Mouse (Mus musculus) stomach, embryonic 14.5 days (tissue): Measurements from ENCODE around the gene Kcnab1. TPM values are rescaled to one million over a fixed set of nuclear protein-coding genes. Genes with fewer than 3 reads are reported as not detected.

Experiments used
- ATAC-seq: fragments of 200-750 bp; cut with Nextera tagmentation; 2 replicates; pipeline ENCODE4 v1.8.0; 2017; ENCODE audit warnings: low read depth, moderate TSS enrichment; ENCODE audit not compliant: insufficient number of reproducible peaks, insufficient read depth, low FRiP score
- H3K27ac ChIP-seq: fragments of 300-500 bp; sonication (generic); 2 replicates; pipeline ENCODE4 v1.5.1; 2014; ENCODE audit warnings: mild to moderate bottlenecking, low read length, moderate library complexity, mixed read lengths
- H3K27me3 ChIP-seq: fragments of 300-500 bp; sonication (generic); 2 replicates; pipeline ENCODE4 v1.6.1; 2014; ENCODE audit warnings: low read length, control low read depth, mixed read lengths; ENCODE audit not compliant: control insufficient read depth, insufficient read depth
- H3K36me3 ChIP-seq: fragments of 300-500 bp; sonication (generic); 2 replicates; pipeline ENCODE4 v1.6.1; 2014; ENCODE audit warnings: mild to moderate bottlenecking, control low read depth, low read length, moderate library complexity, mixed read lengths; ENCODE audit not compliant: control insufficient read depth, insufficient read depth
- H3K4me1 ChIP-seq: fragments of 300-500 bp; sonication (generic); 2 replicates; pipeline ENCODE4 v1.6.1; 2014; ENCODE audit warnings: low read length, control low read depth, mixed read lengths; ENCODE audit not compliant: control insufficient read depth, insufficient read depth
- H3K4me2 ChIP-seq: fragments of 300-500 bp; sonication (generic); replicated peaks from 2 replicates; pipeline ENCODE4 v1.6.1; 2014; ENCODE audit warnings: low read depth, low read length, control low read depth
- H3K4me3 ChIP-seq: fragments of 300-500 bp; sonication (generic); 2 replicates; pipeline ENCODE4 v1.5.1; 2014; ENCODE audit warnings: low read depth, low read length, control low read depth
- H3K9ac ChIP-seq: fragments of 300-500 bp; sonication (generic); replicated peaks from 2 replicates; pipeline ENCODE4 v1.6.1; 2014; ENCODE audit warnings: low read depth, mild to moderate bottlenecking, control low read depth, low read length, moderate library complexity, mixed read lengths
- H3K9me3 ChIP-seq: fragments of 300-500 bp; sonication (generic); 2 replicates; pipeline ENCODE4 v1.6.1; 2016; ENCODE audit warnings: low read depth, low read length, control low read depth; ENCODE audit not compliant: control insufficient read depth
- WGBS: fragments of 180-500 bp; shearing (Covaris S2); extraction: QIAGEN DNeasy Blood & Tissue Kit; methylation state at CpG from one replicate; pipeline ENCODE4 v1.1.7; 2014; 5-methylcytosine and 5-hydroxymethylcytosine counted together
- polyA plus RNA-seq: library from polyadenylated mRNA; unstranded; fragments of >200 nt; fragmentation: Nextera tagmentation; extraction: Ambion mirVana; gene quantifications from 2 replicates; pipeline ENCODE4 v1.2.1, GENCODE M21; 2014

Kcnab1 gene
- polyA plus RNA-seq, 1 experiment from 2014 or later, result 3.9 TPM

GRCm38 (mm10) chr3:65328814-65329213, 219.6 kb downstream of the Kcnab1 start:
- no peak overlapping the region for H3K9ac ChIP-seq
- H3K27ac ChIP-seq, result no peak overlapping the region
- 80% methylated on average over 4 of the region's 4 CpGs for WGBS
- H3K9me3 ChIP-seq, result no peaks in the 10 kb centered on the region
- no peak overlapping the region for H3K4me3 ChIP-seq
- no peaks in the 10 kb centered on the region for H3K4me1 ChIP-seq
- no peaks in the 10 kb centered on the region for H3K27me3 ChIP-seq
- H3K4me2 ChIP-seq, result no peak overlapping the region
- no peaks in the 10 kb centered on the region for H3K36me3 ChIP-seq
- no peak for ATAC-seq

GRCm38 (mm10) chr3:65337835-65338464, 228.8 kb downstream of the Kcnab1 start:
- H3K4me2 ChIP-seq, result no peak overlapping the region
- peak; percentile 49; the same call in 1 of the 2 replicates for ATAC-seq

GRCm38 (mm10) chr3:65340173-65340951, 231.2 kb downstream of the Kcnab1 start:
- WGBS, result 56% methylated on average over 5 of the region's 5 CpGs
- H3K4me2 ChIP-seq, result no peak overlapping the region
- no peaks in the 10 kb centered on the region for H3K4me1 ChIP-seq
- H3K4me3 ChIP-seq, result no peak overlapping the region
- H3K36me3 ChIP-seq, result no peaks in the 10 kb centered on the region
- no peak for ATAC-seq
- H3K9me3 ChIP-seq, result no peaks in the 10 kb centered on the region
- H3K27ac ChIP-seq, result no peak overlapping the region
- H3K27me3 ChIP-seq, result no peaks in the 10 kb centered on the region
- H3K9ac ChIP-seq, result no peak overlapping the region

More at GRCm38 (mm10) chr3:65337835-65338464, 228.8 kb downstream of the Kcnab1 start:
- Histone ChIP-seq H3K4me3 (no peak overlapping the region), H3K9me3 (no peaks in the 10 kb centered on the region), H3K27me3 (no peaks in the 10 kb centered on the region), H3K36me3 (no peaks in the 10 kb centered on the region), H3K4me1 (no peaks in the 10 kb centered on the region), H3K27ac (no peak overlapping the region), H3K9ac (no peak overlapping the region)
- WGBS, result 52% methylated on average over 10 of the region's 10 CpGs

- Histone ChIP-seq H3K9me3 (no peaks in the 10 kb centered on the region), H3K27me3 (no peaks in the 10 kb centered on the region), H3K4me2 (no peak overlapping the region), H3K4me1 (no peaks in the 10 kb centered on the region), H3K36me3 (no peaks in the 10 kb centered on the region), H3K4me3 (no peak overlapping the region), H3K9ac (no peak overlapping the region), H3K27ac (no peak overlapping the region)
- ATAC-seq, result no peak
- 72% methylated on average over 1 of the region's 1 CpGs for WGBS
These were observed 237.0 kb downstream of the Kcnab1 start for GRCm38 (mm10) chr3:65346176-65346575.

- Histone ChIP-seq H3K36me3 (no peaks in the 10 kb centered on the region), H3K4me3 (no peak overlapping the region), H3K4me1 (no peaks in the 10 kb centered on the region), H3K27ac (no peak overlapping the region), H3K9me3 (no peaks in the 10 kb centered on the region), H3K27me3 (no peaks in the 10 kb centered on the region), H3K9ac (no peak overlapping the region), H3K4me2 (no peak overlapping the region)
- 39% methylated on average over 4 of the region's 4 CpGs for WGBS
- no peak for ATAC-seq
These were observed 243.3 kb downstream of the Kcnab1 start for GRCm38 (mm10) chr3:65352278-65353127.

- 73% methylated on average over 10 of the region's 10 CpGs for WGBS
- H3K4me3 ChIP-seq, result no peak overlapping the region
- H3K27me3 ChIP-seq, result no peaks in the 10 kb centered on the region
- no peaks in the 10 kb centered on the region for H3K9me3 ChIP-seq
- ATAC-seq, result no peak
- H3K4me2 ChIP-seq, result no peak overlapping the region
- no peak overlapping the region for H3K9ac ChIP-seq
- H3K4me1 ChIP-seq, result no peaks in the 10 kb centered on the region
- no peaks in the 10 kb centered on the region for H3K36me3 ChIP-seq
- H3K27ac ChIP-seq, result no peak overlapping the region
These were observed 244.3 kb downstream of the Kcnab1 start for GRCm38 (mm10) chr3:65353263-65354037.

- Histone ChIP-seq H3K9me3 (no peaks in the 10 kb centered on the region), H3K4me1 (no peaks in the 10 kb centered on the region), H3K4me3 (no peak overlapping the region), H3K9ac (no peak overlapping the region), H3K27me3 (no peaks in the 10 kb centered on the region), H3K36me3 (no peaks in the 10 kb centered on the region), H3K27ac (no peak overlapping the region), H3K4me2 (no peak overlapping the region)
- WGBS, result 42% methylated on average over 6 of the region's 6 CpGs
- ATAC-seq, result peak; percentile 10; the same call in 1 of the 2 replicates
These were observed 246.3 kb downstream of the Kcnab1 start for GRCm38 (mm10) chr3:65355479-65355878.

GRCm38 (mm10) chr3:65358275-65358674, 249.1 kb downstream of the Kcnab1 start:
- WGBS, result 54% methylated on average over 2 of the region's 2 CpGs
- no peak overlapping the region for H3K27ac ChIP-seq

More at GRCm38 (mm10) chr3:65358275-65358674, 249.1 kb downstream of the Kcnab1 start:
- no peaks in the 10 kb centered on the region for H3K9me3 ChIP-seq
- no peaks in the 10 kb centered on the region; the same call in 1 of the 2 replicates for H3K4me1 ChIP-seq
- H3K27me3 ChIP-seq, result no peaks in the 10 kb centered on the region
- no peaks in the 10 kb centered on the region for H3K36me3 ChIP-seq
- H3K4me2 ChIP-seq, result no peak overlapping the region
- no peak overlapping the region for H3K9ac ChIP-seq
- H3K4me3 ChIP-seq, result no peak overlapping the region
- no peak for ATAC-seq
